ENCODE assay signal across 20 mouse cellular contexts in genomic region chr5:115045146-115045677, GRCm38 (mm10). TPM values are rescaled to one million over a fixed set of nuclear protein-coding genes. Genes with fewer than 3 reads are reported as not detected.
"Had no signal": no experiment of that assay in that cellular context is flagged by ENCODE, and none has a peak within 500 bp of the region (broad histone marks: within the 10 kb centered on the region; RNA-seq: fewer than 3 reads in every experiment).

No protein-coding gene starts in this region.

- DNase-seq: kidney, adult 9 months; kidney, postnatal 36 days; layer of hippocampus, adult 9-11 months; layer of hippocampus, postnatal 36 days; left cerebral cortex, postnatal 4 days; lung, embryonic 14.5 days; lung, postnatal 10 days; right cerebral cortex, adult 18-20 months; spleen, adult 18-20 months; thymus, adult 2 months; thymus, postnatal 25 days had no signal

- H3K4me3 ChIP-seq: limb, embryonic 13.5 days; midbrain, embryonic 13.5 days; neural tube, embryonic 15.5 days had no signal

- H3K4me1 ChIP-seq: limb, embryonic 13.5 days; midbrain, embryonic 13.5 days; neural tube, embryonic 15.5 days had no signal

- H3K36me3 ChIP-seq: midbrain, embryonic 13.5 days; neural tube, embryonic 15.5 days had no signal

- H3K27ac ChIP-seq: kidney, postnatal 0 days; limb, embryonic 13.5 days; macrophage; midbrain, embryonic 13.5 days; neural tube, embryonic 15.5 days had no signal

- H3K27me3 ChIP-seq: limb, embryonic 13.5 days; midbrain, embryonic 13.5 days; neural tube, embryonic 15.5 days had no signal

RNA-seq across cellular contexts. Expression of gene Gm10401, which starts 52.9 kb away (rescaled TPM):
- total RNA-seq: layer of hippocampus, adult 18-20 months; layer of hippocampus, postnatal 36 days; left cerebral cortex, postnatal 4 days; liver, adult 2 months; midbrain, postnatal 0 days had no signal
- polyA plus RNA-seq: testis, adult 2 months; thymus, adult 2 months had no signal
